Mouse (Mus musculus): Measurements from ENCODE around the gene Mapkap1. TPM values are rescaled to one million over a fixed set of nuclear protein-coding genes. Genes with fewer than 3 reads are reported as not detected.

The Mapkap1 gene
- polyA plus RNA-seq, 1 experiment from 2014 or later: 90.9 TPM

DNA sequence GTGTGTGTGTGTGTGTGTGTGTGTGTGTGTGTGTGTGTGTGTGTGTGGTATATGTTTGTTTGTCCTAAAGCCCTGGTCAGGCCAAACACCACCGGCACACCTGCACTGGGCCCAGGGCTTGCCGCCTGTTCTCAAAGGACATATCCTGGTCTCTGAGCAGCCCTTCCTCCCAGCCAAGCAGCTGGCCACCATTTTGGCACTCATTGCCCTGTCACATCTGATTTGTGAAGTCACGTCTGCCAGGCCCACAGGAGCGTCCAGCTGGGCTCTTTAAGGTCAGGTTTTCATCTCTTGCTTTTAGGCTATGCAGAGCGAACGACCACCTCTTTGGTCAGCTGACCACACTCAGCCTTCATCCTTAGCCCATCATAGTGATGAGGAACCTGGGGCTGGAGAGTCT, 223.9 kb downstream of the Mapkap1 start:
- Histone ChIP-seq H3K36me3 (replicated peaks) (peaks cover 6% of the 10 kb centered on the region), H3K4me3 (no peak overlapping the region), H3K27me3 (replicated peaks; ENCODE audit: low read depth, poor library complexity, severe bottlenecking) (no peaks in the 10 kb centered on the region), H3K27ac (replicated peaks) (no peak overlapping the region), H3K9me3 (no peaks in the 10 kb centered on the region), H3K4me1 (peaks cover 45% of the 10 kb centered on the region)
- no peak for DNase-seq (ENCODE audit: low spot score)
- 70% methylated on average over 6 of the region's 6 CpGs for WGBS

DNA sequence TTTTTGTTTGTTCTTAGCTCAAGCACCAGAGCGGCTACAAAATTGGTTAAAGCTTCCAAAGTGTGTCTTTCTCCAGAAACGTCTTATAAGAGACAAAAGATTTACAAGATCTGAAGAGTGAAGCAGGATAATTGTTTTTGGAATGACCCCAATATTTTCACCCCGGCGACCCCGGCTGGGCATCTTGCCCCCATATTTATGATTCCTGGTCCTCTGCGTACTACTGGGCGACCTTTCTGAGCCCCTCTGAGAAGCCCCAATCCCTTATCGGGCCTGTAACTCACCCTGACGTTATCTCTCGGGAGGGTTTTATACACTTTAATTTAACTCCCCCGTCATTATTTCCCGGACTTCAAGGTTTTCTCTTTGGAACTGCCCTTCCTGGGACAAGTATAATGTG, 225.5 kb downstream of the Mapkap1 start:
- H3K4me3 ChIP-seq: no peak overlapping the region
- no peaks in the 10 kb centered on the region for H3K9me3 ChIP-seq
- WGBS: 83% methylated on average over 12 of the region's 12 CpGs
- H3K27me3 ChIP-seq (replicated peaks; ENCODE audit: low read depth, poor library complexity, severe bottlenecking): no peaks in the 10 kb centered on the region
- H3K4me1 ChIP-seq: peaks cover 53% of the 10 kb centered on the region
- H3K27ac ChIP-seq (replicated peaks): no peak overlapping the region
- H3K36me3 ChIP-seq (replicated peaks): no peaks in the 10 kb centered on the region
- no peak for DNase-seq (ENCODE audit: low spot score)

DNA sequence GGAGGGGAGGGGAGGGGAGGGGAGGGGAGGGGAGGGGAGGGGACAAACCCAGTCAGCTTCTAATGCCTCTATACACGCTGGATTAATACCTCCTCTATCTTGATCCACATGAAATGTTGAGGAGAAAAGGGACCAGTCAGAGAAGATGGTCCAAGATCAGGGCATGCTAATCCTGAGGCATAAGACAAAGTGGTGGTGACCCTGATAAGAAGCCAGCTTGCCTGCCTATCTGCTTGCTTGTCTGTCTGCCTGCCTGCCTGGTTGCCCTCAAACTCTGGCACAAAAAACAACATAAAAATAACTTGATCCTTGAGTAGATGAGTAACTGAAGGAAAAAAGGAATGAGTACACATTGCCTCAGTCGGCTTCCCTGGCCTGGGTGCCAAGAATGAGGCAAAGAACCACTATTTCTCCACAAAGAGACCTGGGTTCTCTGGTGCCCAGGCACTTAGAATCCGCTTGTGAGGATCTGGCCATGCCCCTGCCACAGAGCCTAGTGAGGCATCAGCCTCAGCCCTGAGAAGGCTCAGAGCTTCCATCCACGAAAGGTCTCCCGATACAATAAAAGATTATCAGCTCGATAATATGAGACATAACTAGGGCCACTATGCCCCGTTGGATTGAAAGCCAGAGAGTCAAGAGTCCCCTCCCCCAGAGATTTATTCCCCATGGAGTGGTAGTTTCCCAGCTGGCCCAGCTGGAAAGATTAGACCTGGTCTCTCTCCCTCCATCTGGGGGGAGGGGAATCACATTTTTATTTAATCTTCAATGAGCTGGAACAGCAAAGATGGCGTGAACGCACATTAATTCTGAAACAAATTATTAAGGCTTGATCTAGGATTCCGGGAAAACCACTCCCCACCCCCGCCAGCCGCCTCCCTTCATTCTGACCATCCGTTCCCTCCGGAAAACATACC, 228.9 kb downstream of the Mapkap1 start:
- Histone ChIP-seq H3K4me1 (peaks cover 52% of the 10 kb centered on the region), H3K27ac (replicated peaks) (no peak overlapping the region), H3K9me3 (no peaks in the 10 kb centered on the region), H3K27me3 (replicated peaks; ENCODE audit: low read depth, poor library complexity, severe bottlenecking) (peaks cover 4% of the 10 kb centered on the region), H3K36me3 (replicated peaks) (no peaks in the 10 kb centered on the region), H3K4me3 (no peak overlapping the region)
- no peak for DNase-seq (ENCODE audit: low spot score)
- WGBS: 85% methylated on average over 14 of the region's 14 CpGs

DNA sequence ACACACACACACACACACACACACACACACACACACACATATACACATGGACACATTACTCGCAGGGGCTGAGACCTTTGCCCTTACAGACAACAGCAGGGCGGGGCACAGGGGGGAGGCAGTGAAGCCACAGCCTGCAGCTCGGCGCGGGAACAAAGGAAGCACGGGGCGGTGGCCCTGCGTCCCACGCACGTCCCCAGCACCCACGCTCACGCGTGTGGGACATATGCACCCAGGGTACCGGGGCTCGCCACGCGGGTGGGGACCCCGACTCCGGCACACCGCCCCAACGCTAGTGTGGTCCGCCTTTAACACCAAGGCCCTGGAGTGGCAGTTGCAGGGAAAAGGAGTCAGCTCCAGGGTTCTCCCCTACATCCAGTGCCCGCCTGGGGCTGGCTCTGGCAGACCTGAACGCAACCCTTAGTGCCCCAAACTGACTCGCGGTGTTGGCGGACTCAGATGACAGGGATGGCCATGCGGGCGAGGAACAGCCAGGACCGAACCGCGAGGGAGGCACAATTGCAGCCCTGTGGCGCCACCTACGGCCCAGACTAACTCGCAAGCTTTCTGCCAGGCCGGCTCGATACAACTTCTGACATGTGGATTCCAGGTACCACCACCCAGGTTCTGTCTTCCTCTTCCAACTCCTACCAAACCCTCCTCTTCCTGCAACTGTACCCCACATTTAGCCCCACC, 232.5 kb downstream of the Mapkap1 start:
- Histone ChIP-seq H3K4me3 (peak overlapping the region; percentile 63), H3K36me3 (replicated peaks) (no peaks in the 10 kb centered on the region), H3K27ac (replicated peaks) (peak overlapping the region; percentile 85), H3K4me1 (peaks cover 39% of the 10 kb centered on the region), H3K27me3 (replicated peaks; ENCODE audit: low read depth, poor library complexity, severe bottlenecking) (peaks cover 8% of the 10 kb centered on the region), H3K9me3 (no peaks in the 10 kb centered on the region)
- 16% methylated on average over 37 of the region's 37 CpGs for WGBS
- peak; percentile 89 for DNase-seq (ENCODE audit: low spot score)

DNA sequence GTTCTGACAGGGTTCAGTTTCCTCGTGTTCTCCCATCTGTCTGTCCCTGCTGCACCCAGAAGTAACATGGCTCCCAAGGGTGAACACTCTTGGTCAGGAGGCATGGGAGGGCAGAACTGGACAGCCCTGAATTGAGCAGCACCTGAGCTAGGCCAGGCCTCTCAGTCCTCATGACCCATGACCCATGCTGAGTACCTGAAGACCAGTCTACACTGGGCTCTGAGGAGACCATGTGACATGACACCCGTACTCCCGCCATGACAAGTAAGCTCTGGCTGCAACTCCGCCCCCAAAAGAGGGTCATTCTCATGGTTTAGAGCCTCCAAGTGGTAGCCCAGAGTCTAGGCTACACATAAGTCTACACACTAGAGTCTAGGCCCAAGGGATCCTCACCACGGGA, 233.2 kb downstream of the Mapkap1 start:
- Histone ChIP-seq H3K4me3 (no peak overlapping the region), H3K9me3 (no peaks in the 10 kb centered on the region), H3K27ac (replicated peaks) (no peak overlapping the region), H3K27me3 (replicated peaks; ENCODE audit: low read depth, poor library complexity, severe bottlenecking) (peaks cover 12% of the 10 kb centered on the region), H3K36me3 (replicated peaks) (no peaks in the 10 kb centered on the region), H3K4me1 (peaks cover 33% of the 10 kb centered on the region)
- WGBS: 67% methylated on average over 5 of the region's 5 CpGs
- no peak for DNase-seq (ENCODE audit: low spot score)

DNA sequence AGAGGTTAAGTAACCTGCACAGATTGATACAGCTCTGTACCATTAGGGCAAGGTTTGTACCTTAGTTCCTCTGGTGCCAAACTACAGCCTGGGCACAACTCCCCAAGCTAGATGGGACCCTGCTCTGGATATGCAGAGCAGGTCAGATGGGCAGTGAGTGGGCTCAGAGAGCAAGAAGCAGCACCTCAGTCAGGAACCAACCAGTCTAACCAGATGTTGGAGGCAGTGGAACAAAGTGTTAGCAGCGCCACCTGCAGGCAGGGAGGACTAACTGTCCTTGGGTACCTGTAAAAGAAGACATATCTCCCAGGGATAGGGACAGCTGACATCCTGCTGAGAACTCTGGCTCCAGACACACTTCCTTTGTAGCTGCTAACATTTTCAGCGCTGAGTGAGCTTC, 235.8 kb downstream of the Mapkap1 start:
- H3K36me3 ChIP-seq (replicated peaks): no peaks in the 10 kb centered on the region
- no peak overlapping the region for H3K4me3 ChIP-seq
- 24% methylated on average over 2 of the region's 2 CpGs for WGBS
- no peaks in the 10 kb centered on the region for H3K9me3 ChIP-seq
- H3K27me3 ChIP-seq (replicated peaks; ENCODE audit: low read depth, poor library complexity, severe bottlenecking): peaks cover 22% of the 10 kb centered on the region
- no peak overlapping the region for H3K27ac ChIP-seq (replicated peaks)
- H3K4me1 ChIP-seq: peaks cover 33% of the 10 kb centered on the region
- peak; percentile 57 for DNase-seq (ENCODE audit: low spot score)

DNA sequence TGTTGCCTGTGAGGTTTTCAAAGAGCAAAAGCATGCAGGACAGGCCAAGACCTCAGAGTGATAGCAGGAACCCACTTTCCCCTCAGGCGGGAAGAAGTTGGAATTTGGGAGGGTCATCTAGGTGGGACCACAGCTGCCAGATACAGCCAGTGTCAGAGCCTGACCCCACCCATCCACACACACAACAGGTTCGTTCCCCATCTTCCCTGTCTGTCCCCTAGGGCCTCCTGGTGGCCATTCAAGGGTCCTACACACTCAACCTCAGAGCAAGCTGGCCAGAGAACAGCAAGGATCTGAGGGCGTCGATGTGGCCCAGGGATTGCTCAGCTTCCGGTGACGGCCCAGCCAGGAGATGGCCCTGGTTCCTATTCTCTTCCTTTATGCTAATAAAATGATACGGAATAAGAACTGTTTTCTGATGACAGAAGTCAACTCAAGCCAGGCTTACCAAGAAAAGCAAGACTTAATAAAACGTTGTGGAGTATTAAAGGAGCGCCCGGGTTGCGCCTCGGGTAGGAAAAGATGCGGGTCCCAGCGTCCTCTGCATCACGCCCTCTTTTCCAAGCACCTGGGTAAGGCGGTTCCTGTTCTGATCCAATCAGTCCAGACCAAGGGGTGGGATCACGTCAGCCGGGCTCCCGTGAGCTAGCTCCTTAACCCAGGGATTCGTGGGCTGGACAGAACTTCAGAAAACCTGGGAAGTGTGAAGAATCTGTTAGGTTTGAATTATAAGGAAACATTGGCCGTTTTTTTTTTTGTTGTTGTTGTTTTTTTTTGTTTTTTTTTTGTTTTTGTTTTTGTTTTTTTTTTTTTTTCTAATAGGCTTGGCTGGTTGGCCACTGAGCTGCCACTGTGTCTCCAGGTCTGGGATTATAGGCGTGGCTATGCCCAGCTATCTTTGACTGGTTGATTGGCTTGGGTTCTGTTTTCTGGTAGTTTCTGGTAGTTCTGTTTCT, 238.3 kb downstream of the Mapkap1 start:
- no peak overlapping the region for H3K27ac ChIP-seq (replicated peaks)
- peaks cover 18% of the 10 kb centered on the region for H3K27me3 ChIP-seq (replicated peaks; ENCODE audit: low read depth, poor library complexity, severe bottlenecking)
- no peaks in the 10 kb centered on the region for H3K9me3 ChIP-seq
- H3K4me3 ChIP-seq: no peak overlapping the region
- H3K36me3 ChIP-seq (replicated peaks): no peaks in the 10 kb centered on the region
- WGBS: 25% methylated on average over 22 of the region's 22 CpGs
- H3K4me1 ChIP-seq: peaks cover 17% of the 10 kb centered on the region
- DNase-seq (ENCODE audit: low spot score): peak; percentile 58

DNA sequence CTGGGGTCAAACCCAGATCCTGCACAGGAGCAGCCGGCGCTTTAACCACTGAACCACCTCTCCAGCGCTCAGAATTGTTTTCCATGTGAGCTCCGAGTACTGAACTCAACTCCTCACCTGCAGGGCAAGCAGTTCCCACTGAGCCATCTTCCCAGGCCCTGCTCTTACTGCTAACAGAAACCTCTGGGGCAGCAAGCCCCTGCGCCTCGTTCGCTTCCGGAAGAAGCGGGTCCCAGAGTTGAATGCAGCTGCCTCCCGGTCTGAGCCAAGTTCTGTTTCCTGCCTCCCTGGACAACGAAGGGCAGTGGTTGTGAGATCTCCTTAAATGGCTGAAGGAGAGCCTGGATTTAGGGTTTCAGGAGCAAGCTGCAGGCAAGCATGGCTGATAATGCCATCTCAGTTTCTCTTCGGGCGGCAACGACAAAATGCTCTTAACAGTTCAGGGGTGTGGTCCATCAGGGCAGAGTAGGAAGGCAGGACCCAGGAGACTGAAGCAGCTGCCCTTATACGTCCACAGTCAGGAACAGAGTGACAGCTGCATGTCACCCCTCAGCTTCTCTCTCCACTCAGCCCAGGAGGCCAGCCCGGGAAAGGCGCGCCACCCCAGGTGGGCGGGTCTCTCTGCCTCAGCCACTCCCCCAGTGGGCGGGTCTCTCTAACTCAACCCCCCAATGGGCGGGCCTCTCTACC, 239.4 kb downstream of the Mapkap1 start:
- DNase-seq (ENCODE audit: low spot score): peak; percentile 89
- Histone ChIP-seq H3K4me3 (peak overlapping the region; percentile 56), H3K9me3 (no peaks in the 10 kb centered on the region), H3K27me3 (replicated peaks; ENCODE audit: low read depth, poor library complexity, severe bottlenecking) (peaks cover 18% of the 10 kb centered on the region), H3K4me1 (peaks cover 15% of the 10 kb centered on the region), H3K27ac (replicated peaks) (no peak overlapping the region), H3K36me3 (replicated peaks) (no peaks in the 10 kb centered on the region)
- 13% methylated on average over 21 of the region's 21 CpGs for WGBS

DNA sequence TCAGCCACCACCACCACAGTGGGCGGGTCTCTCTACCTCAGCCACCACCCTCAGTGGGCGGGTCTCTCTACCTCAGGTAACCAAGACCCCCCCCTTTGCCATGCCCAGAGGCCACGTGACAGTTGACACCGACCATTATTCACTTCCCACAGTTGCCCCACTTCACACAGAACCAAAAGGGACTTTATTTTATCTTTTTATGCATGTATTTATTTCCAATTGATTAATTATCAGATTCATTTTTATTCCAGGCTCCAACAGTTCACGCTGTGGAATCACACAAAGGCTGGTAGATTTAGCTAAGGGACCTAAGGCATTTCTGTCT, 239.9 kb downstream of the Mapkap1 start:
- Histone ChIP-seq H3K4me3 (peak overlapping the region; percentile 56), H3K27me3 (replicated peaks; ENCODE audit: low read depth, poor library complexity, severe bottlenecking) (peaks cover 18% of the 10 kb centered on the region), H3K4me1 (peaks cover 12% of the 10 kb centered on the region), H3K27ac (replicated peaks) (no peak overlapping the region), H3K36me3 (replicated peaks) (no peaks in the 10 kb centered on the region), H3K9me3 (no peaks in the 10 kb centered on the region)
- WGBS: 12% methylated on average over 5 of the region's 5 CpGs
- no peak for DNase-seq (ENCODE audit: low spot score)

DNA sequence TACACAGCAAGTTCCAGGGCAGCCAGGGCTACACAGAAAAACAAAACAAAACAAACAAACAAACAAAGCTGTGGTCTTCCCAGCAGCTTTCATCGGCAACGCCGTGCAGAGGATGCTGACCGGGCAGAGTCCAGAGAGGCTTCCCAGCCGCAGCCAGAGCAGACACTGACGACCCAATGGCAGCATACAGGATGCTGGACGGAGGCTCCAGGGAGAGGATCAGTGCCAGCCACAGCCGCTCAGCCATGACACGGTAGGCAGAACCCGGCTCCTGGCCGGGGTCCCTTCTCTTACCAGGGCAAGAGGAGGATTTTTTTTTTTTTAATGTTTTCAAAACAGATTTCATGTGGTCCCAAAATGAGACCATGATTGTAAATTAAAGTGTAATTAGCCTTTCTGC, 240.8 kb downstream of the Mapkap1 start:
- no peak for DNase-seq (ENCODE audit: low spot score)
- Histone ChIP-seq H3K27ac (replicated peaks) (no peak overlapping the region), H3K4me3 (no peak overlapping the region), H3K27me3 (replicated peaks; ENCODE audit: low read depth, poor library complexity, severe bottlenecking) (peaks cover 18% of the 10 kb centered on the region), H3K9me3 (no peaks in the 10 kb centered on the region), H3K36me3 (replicated peaks) (no peaks in the 10 kb centered on the region), H3K4me1 (peaks cover 12% of the 10 kb centered on the region)
- WGBS: 70% methylated on average over 11 of the region's 11 CpGs

DNA sequence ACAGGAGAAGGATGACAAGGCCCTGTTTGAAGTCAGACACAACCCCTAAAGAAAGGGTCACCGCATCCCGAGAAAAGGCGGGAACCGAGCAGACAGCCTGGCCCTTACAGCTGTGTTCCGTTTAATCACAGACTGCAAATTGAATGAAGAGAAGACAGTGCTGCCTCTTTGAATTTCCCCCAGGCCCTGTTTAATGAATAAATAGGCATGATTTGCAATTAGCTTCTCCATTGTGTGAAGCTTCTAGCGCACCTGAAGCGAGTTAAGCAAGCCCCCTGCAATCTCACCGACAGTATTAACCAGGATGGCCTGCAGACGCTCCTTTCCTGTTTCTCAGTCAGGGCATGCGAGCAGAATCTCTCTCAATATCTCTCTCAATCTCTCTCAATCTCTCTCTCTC, 261.2 kb downstream of the Mapkap1 start:
- 28% methylated on average over 10 of the region's 10 CpGs for WGBS
- Histone ChIP-seq H3K36me3 (replicated peaks) (no peaks in the 10 kb centered on the region), H3K27ac (replicated peaks) (no peak overlapping the region), H3K4me1 (peaks cover 34% of the 10 kb centered on the region), H3K4me3 (no peak overlapping the region), H3K27me3 (replicated peaks; ENCODE audit: low read depth, poor library complexity, severe bottlenecking) (peaks cover 34% of the 10 kb centered on the region), H3K9me3 (0 out of 2 replicates have a peak, but pooled peaks cover 2% of the 10 kb centered on the region)
- no peak for DNase-seq (ENCODE audit: low spot score)

All from embryonic facial prominence, embryonic 10.5 days (tissue).